Mouse (Mus musculus): Measurements from ENCODE around the gene Chn2.

DNA sequence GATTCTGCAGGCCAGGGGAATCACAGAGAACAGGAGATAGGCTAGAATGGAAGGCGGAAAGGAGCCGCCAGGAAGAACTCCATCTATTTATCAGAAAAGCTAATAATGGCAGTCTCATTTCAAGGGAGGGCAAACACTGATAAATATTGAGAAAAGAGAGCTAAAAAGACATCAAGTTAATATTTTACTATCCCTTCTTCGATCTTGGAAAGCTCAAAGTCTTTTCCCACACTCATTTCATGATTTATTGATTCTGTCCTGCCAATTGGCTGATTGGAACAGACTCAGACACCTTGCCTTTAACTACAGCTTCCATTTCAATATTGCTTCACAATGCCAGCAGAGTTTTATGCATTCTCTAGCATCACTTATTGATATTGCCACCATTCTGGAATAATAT lies 85.2 kb downstream of the Chn2 start:
- TF ChIP-seq CTCF (IDR thresholded peaks at IDR 0.05; ENCODE audit: borderline replicate concordance, extremely low read depth, insufficient read depth, insufficient read length) (no peak), POLR2A (IDR thresholded peaks at IDR 0.05; ENCODE audit: borderline replicate concordance, extremely low read depth, insufficient read depth, insufficient read length, poor library complexity, severe bottlenecking) (no peak)
